In genomic region chr9:54180216-54180615, GRCm38 (mm10) we compare ENCODE assay signal across 20 mouse cellular contexts.
"Had no signal": no experiment of that assay in that cellular context is flagged by ENCODE, and none has a peak within 500 bp of the region (broad histone marks: within the 10 kb centered on the region; RNA-seq: fewer than 3 reads in every experiment).

No protein-coding gene starts in this region.

- H3K4me1 ChIP-seq: kidney, embryonic 15.5 days; liver, embryonic 13.5 days; midbrain, embryonic 12.5 days; midbrain, embryonic 15.5 days; neural tube, embryonic 12.5 days; neural tube, embryonic 15.5 days; stomach, embryonic 15.5 days had no signal

- H3K27me3 ChIP-seq: kidney, embryonic 15.5 days; liver, embryonic 13.5 days; midbrain, embryonic 12.5 days; midbrain, embryonic 15.5 days; neural tube, embryonic 12.5 days; neural tube, embryonic 15.5 days; stomach, embryonic 15.5 days had no signal

- H3K9me3 ChIP-seq: kidney, embryonic 15.5 days; liver, embryonic 13.5 days; midbrain, embryonic 12.5 days; midbrain, embryonic 15.5 days; neural tube, embryonic 12.5 days; neural tube, embryonic 15.5 days; stomach, embryonic 15.5 days had no signal

- H3K9ac ChIP-seq: kidney, embryonic 15.5 days; liver, embryonic 13.5 days; midbrain, embryonic 12.5 days; midbrain, embryonic 15.5 days; neural tube, embryonic 12.5 days; neural tube, embryonic 15.5 days; stomach, embryonic 15.5 days had no signal

- ATAC-seq: midbrain, embryonic 15.5 days had no signal

- DNase-seq: kidney, adult 11 months; kidney, adult 8-10 months; kidney, postnatal 10 days; kidney, postnatal 36 days; layer of hippocampus, postnatal 36 days; liver, embryonic 13.5 days; lung, adult 2 months; lung, postnatal 14 days; right cerebral cortex, adult 18-20 months; right cerebral cortex, postnatal 14 days; right cerebral cortex, postnatal 4 days; thymus, postnatal 36 days had no signal

- H3K27ac ChIP-seq: kidney, embryonic 15.5 days; left cerebral cortex, adult 2 months; liver, embryonic 13.5 days; macrophage; midbrain, embryonic 12.5 days; midbrain, embryonic 15.5 days; neural tube, embryonic 12.5 days; neural tube, embryonic 15.5 days; stomach, embryonic 15.5 days had no signal

- H3K4me3 ChIP-seq: kidney, embryonic 15.5 days; left cerebral cortex, adult 2 months; liver, embryonic 13.5 days; midbrain, embryonic 12.5 days; midbrain, embryonic 15.5 days; neural tube, embryonic 12.5 days; neural tube, embryonic 15.5 days; stomach, embryonic 15.5 days had no signal

- H3K36me3 ChIP-seq: kidney, embryonic 15.5 days; liver, embryonic 13.5 days; midbrain, embryonic 12.5 days; midbrain, embryonic 15.5 days; neural tube, embryonic 12.5 days; neural tube, embryonic 15.5 days; stomach, embryonic 15.5 days had no signal

- H3K4me2 ChIP-seq: kidney, embryonic 15.5 days; liver, embryonic 13.5 days; midbrain, embryonic 12.5 days; midbrain, embryonic 15.5 days; neural tube, embryonic 12.5 days; neural tube, embryonic 15.5 days; stomach, embryonic 15.5 days had no signal
